Mouse (Mus musculus) neural tube, embryonic 13.5 days (tissue): ENCODE data around the gene Neurod2. TPM values are rescaled to one million over a fixed set of nuclear protein-coding genes. Genes with fewer than 3 reads are reported as not detected.

ENCODE experiments used
- ATAC-seq: fragments of 200-750 bp; cut with Nextera tagmentation; 2 replicates; pipeline ENCODE4 v1.8.0; 2017; ENCODE audit warnings: low read depth, mild to moderate bottlenecking, moderate TSS enrichment, moderate library complexity
- H3K27ac ChIP-seq: fragments of 300-500 bp; sonication (generic); replicated peaks from 2 replicates; pipeline ENCODE4 v1.5.1; 2015; ENCODE audit warnings: moderate library complexity, mild to moderate bottlenecking, inconsistent platforms
- H3K27me3 ChIP-seq: fragments of 300-500 bp; sonication (generic); 2 replicates; pipeline ENCODE4 v1.6.1; 2015; ENCODE audit warnings: mild to moderate bottlenecking, inconsistent platforms
- H3K36me3 ChIP-seq: fragments of 300-500 bp; sonication (generic); 2 replicates; pipeline ENCODE4 v1.6.1; 2015; ENCODE audit warnings: mild to moderate bottlenecking, inconsistent platforms
- H3K4me1 ChIP-seq: fragments of 300-500 bp; sonication (generic); replicated peaks from 2 replicates; pipeline ENCODE4 v1.6.1; 2015; ENCODE audit warnings: inconsistent platforms
- H3K4me2 ChIP-seq: fragments of 300-500 bp; sonication (generic); 2 replicates; pipeline ENCODE4 v1.6.1; 2015; ENCODE audit warnings: inconsistent platforms, mild to moderate bottlenecking, moderate library complexity
- H3K4me3 ChIP-seq: fragments of 300-500 bp; sonication (generic); 2 replicates; pipeline ENCODE4 v1.5.1; 2015; ENCODE audit warnings: mild to moderate bottlenecking, inconsistent platforms
- H3K9ac ChIP-seq: fragments of 300-500 bp; sonication (generic); 2 replicates; pipeline ENCODE4 v1.6.1; 2015; ENCODE audit warnings: moderate library complexity, mild to moderate bottlenecking, inconsistent platforms
- H3K9me3 ChIP-seq: fragments of 300-500 bp; sonication (generic); 2 replicates; pipeline ENCODE4 v1.6.1; 2016; ENCODE audit warnings: inconsistent platforms
- WGBS: fragments of 180-500 bp; shearing (Covaris S2); methylation state at CpG from one replicate; pipeline ENCODE4 v1.1.7; 2015; 5-methylcytosine and 5-hydroxymethylcytosine counted together
- polyA plus RNA-seq: library from polyadenylated mRNA; unstranded; fragments of >200 nt; fragmentation: Nextera tagmentation; extraction: Ambion mirVana; gene quantifications from 2 replicates; pipeline ENCODE4 v1.2.1, GENCODE M21; 2015

The Neurod2 gene
- 26.4 and 27.0 TPM in 2 replicates for polyA plus RNA-seq

GRCm38 (mm10) chr11:98329081-98329959, at the start of gene Neurod2:
Neurod2 (minus strand) TSS chr11:98329648.
- 0 out of 2 replicates have a peak, but pooled peaks have one; percentile 61 for ATAC-seq
- peak within 1 kb of the TSS; percentile 90 for H3K27ac ChIP-seq
- H3K27me3 ChIP-seq, result peaks cover 98% of the 10 kb centered on the region
- 2% methylated on average over 38 of the region's 38 CpGs for WGBS
- peak within 1 kb of the TSS; percentile 47 for H3K4me3 ChIP-seq
- no peaks in the 10 kb centered on the region for H3K9me3 ChIP-seq
- peaks cover 55% of the 10 kb centered on the region for H3K4me1 ChIP-seq
- H3K36me3 ChIP-seq, result no peaks in the 10 kb centered on the region
- peak within 1 kb of the TSS; percentile 54 for H3K4me2 ChIP-seq
- peak within 1 kb of the TSS; percentile 79 for H3K9ac ChIP-seq

DNA sequence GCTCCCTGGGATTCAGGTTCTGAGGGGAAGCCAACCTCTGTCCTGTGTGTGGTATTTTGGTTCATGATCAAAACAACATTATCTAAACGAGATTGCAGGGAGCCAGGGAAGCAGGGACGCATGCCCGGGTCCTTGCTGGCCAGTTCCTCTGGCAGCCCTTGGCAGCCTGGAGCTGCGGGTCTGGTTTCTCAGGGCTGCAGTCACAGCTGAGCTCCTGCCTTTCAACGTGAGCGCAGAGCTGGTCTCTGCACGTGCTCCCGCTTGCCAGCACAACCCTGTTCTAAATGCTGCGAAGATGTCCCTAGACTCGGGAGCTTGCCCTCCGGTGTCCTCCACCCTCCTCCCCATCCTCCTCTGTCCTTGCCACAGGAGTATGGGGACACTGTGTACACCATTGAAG, 48.3 kb upstream of the Neurod2 start:
- Histone ChIP-seq H3K4me1 (no peaks in the 10 kb centered on the region; the same call in 1 of the 2 replicates), H3K4me2 (no peak overlapping the region), H3K9ac (no peak overlapping the region), H3K9me3 (no peaks in the 10 kb centered on the region), H3K36me3 (peaks cover 67% of the 10 kb centered on the region), H3K27ac (no peak overlapping the region), H3K4me3 (no peak overlapping the region), H3K27me3 (no peaks in the 10 kb centered on the region)
- 90% methylated on average over 11 of the region's 11 CpGs for WGBS
- no peak for ATAC-seq

GRCm38 (mm10) chr11:98376756-98377155, 47.3 kb upstream of the Neurod2 start:
- Histone ChIP-seq H3K4me2 (no peak overlapping the region), H3K9ac (no peak overlapping the region), H3K4me3 (no peak overlapping the region), H3K9me3 (no peaks in the 10 kb centered on the region), H3K36me3 (peaks cover 67% of the 10 kb centered on the region), H3K27me3 (no peaks in the 10 kb centered on the region), H3K27ac (no peak overlapping the region), H3K4me1 (peaks cover 9% of the 10 kb centered on the region)
- WGBS, result 73% methylated on average over 5 of the region's 5 CpGs
- ATAC-seq, result no peak

GRCm38 (mm10) chr11:98374266-98374665, 44.8 kb upstream of the Neurod2 start:
- 64% methylated on average over 8 of the region's 8 CpGs for WGBS
- H3K4me3 ChIP-seq, result no peak overlapping the region
- H3K36me3 ChIP-seq, result peaks cover 48% of the 10 kb centered on the region
- H3K4me2 ChIP-seq, result no peak overlapping the region
- no peaks in the 10 kb centered on the region for H3K27me3 ChIP-seq
- no peak overlapping the region for H3K27ac ChIP-seq
- no peaks in the 10 kb centered on the region for H3K9me3 ChIP-seq
- H3K4me1 ChIP-seq, result peaks cover 22% of the 10 kb centered on the region
- no peak overlapping the region for H3K9ac ChIP-seq
- ATAC-seq, result no peak

GRCm38 (mm10) chr11:98373244-98373643, 43.8 kb upstream of the Neurod2 start:
- Histone ChIP-seq H3K4me3 (no peak overlapping the region), H3K4me1 (peaks cover 22% of the 10 kb centered on the region), H3K27ac (no peak overlapping the region), H3K36me3 (peaks cover 38% of the 10 kb centered on the region), H3K27me3 (no peaks in the 10 kb centered on the region), H3K9me3 (no peaks in the 10 kb centered on the region), H3K9ac (no peak overlapping the region), H3K4me2 (no peak overlapping the region)
- 90% methylated on average over 6 of the region's 6 CpGs for WGBS
- no peak for ATAC-seq

DNA sequence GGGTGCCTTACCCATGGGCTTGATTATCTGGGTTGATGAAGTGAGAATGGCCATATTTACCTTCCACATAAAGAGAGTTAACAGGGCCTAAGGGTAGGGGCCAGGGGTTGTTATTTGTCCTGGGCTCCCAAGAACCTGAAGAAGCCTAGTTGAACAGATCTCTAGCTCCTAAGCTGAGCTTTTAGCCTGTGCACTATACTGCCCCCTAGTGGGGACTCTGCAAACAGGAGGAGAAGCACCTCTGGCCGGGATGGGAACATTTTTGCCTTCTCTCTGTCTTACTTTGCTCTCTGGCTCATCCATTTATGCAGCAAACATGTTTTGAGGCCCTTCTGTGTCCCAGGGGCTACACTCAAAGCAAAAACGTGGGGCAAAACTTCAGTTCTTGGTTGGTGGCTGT, 43.0 kb upstream of the Neurod2 start:
- no peak for ATAC-seq
- Histone ChIP-seq H3K4me2 (0 out of 2 replicates have a peak overlapping the region, but pooled peaks have one; percentile 14), H3K27me3 (no peaks in the 10 kb centered on the region), H3K4me3 (no peak overlapping the region), H3K9me3 (no peaks in the 10 kb centered on the region), H3K36me3 (peaks cover 30% of the 10 kb centered on the region), H3K9ac (no peak overlapping the region), H3K4me1 (peaks cover 22% of the 10 kb centered on the region), H3K27ac (0 out of 2 replicates have a peak overlapping the region, but pooled peaks have one; percentile 52)
- 5% methylated on average over 2 of the region's 2 CpGs for WGBS

DNA sequence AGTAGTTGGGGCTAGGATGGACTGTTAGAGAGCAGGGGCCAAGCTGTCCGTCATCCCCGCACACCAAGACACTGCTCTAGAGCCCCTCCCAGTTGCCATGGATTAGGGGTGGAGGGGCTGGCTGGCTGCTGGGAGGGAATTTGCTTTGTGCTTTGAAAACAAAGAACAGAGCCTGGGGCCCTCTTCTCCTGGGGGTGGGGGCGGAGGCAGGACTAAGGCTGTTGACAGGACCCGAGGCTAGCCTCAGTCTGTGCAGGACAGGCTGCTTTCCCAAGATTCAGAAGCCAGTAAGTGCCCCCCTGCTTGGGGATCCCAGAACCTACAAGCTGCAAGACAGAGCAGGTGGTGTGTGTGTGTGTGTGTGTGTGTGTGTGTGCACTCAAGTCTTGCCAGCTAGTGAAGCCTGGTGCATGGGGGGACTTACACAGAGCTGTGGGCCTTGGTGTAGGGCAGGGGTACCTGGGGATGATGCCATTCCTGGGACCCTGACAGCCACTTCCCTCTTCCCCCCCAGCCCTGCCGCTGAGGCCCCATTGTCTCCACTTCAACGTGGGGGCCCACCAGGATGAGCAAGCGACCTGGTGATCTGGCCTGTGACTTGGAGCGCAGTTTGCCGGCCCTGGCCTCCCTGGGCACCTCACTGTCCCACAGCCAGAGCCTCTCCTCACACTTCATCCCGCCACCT, 42.2 kb upstream of the Neurod2 start:
- H3K27ac ChIP-seq, result peak overlapping the region; percentile 52
- H3K9me3 ChIP-seq, result no peaks in the 10 kb centered on the region
- H3K9ac ChIP-seq, result peak overlapping the region; percentile 8; the same call in 1 of the 2 replicates
- no peaks in the 10 kb centered on the region for H3K27me3 ChIP-seq
- H3K4me2 ChIP-seq, result 0 out of 2 replicates have a peak overlapping the region, but pooled peaks have one; percentile 14
- peaks cover 23% of the 10 kb centered on the region for H3K36me3 ChIP-seq
- no peak overlapping the region for H3K4me3 ChIP-seq
- peak; percentile 56 for ATAC-seq
- H3K4me1 ChIP-seq, result peaks cover 22% of the 10 kb centered on the region
- 34% methylated on average over 10 of the region's 10 CpGs for WGBS

DNA sequence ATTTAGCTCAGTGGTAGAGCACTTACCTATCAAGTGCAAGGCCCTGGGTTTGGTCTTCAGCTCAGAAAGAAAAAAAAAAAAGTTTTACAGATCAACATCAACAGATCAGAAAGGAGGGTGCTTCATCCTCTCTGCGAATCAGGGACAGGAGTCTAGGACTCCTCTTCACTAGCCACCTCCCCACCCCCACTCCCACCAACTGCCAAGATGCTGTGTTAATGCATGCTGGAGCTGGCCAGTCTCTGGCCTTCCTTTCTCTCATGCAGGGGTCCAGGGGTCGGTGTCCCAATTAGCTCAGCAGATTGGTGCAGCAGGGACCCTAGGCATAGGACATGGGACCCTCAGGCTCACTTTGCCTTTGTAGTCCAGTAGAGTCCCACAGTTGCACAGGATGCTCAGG, 41.1 kb upstream of the Neurod2 start:
- Histone ChIP-seq H3K4me1 (peaks cover 22% of the 10 kb centered on the region), H3K27ac (no peak overlapping the region), H3K9me3 (no peaks in the 10 kb centered on the region), H3K4me3 (no peak overlapping the region), H3K36me3 (peaks cover 12% of the 10 kb centered on the region), H3K27me3 (no peaks in the 10 kb centered on the region), H3K4me2 (no peak overlapping the region), H3K9ac (no peak overlapping the region)
- WGBS, result 87% methylated on average over 2 of the region's 2 CpGs
- ATAC-seq, result no peak

GRCm38 (mm10) chr11:98369337-98369736, 39.9 kb upstream of the Neurod2 start:
- Histone ChIP-seq H3K9ac (no peak overlapping the region), H3K4me1 (peaks cover 22% of the 10 kb centered on the region), H3K27me3 (no peaks in the 10 kb centered on the region), H3K36me3 (no peaks in the 10 kb centered on the region), H3K4me2 (no peak overlapping the region), H3K9me3 (no peaks in the 10 kb centered on the region), H3K27ac (no peak overlapping the region), H3K4me3 (no peak overlapping the region)
- WGBS, result 85% methylated on average over 6 of the region's 6 CpGs
- no peak for ATAC-seq

GRCm38 (mm10) chr11:98367863-98368186, 38.4 kb upstream of the Neurod2 start:
- no peak overlapping the region for H3K4me2 ChIP-seq
- no peaks in the 10 kb centered on the region for H3K27me3 ChIP-seq
- H3K4me1 ChIP-seq, result peaks cover 22% of the 10 kb centered on the region
- H3K9ac ChIP-seq, result no peak overlapping the region
- no peaks in the 10 kb centered on the region for H3K9me3 ChIP-seq
- 87% methylated on average over 7 of the region's 7 CpGs for WGBS
- ATAC-seq, result no peak
- no peak overlapping the region for H3K27ac ChIP-seq
- no peaks in the 10 kb centered on the region for H3K36me3 ChIP-seq
- H3K4me3 ChIP-seq, result no peak overlapping the region

DNA sequence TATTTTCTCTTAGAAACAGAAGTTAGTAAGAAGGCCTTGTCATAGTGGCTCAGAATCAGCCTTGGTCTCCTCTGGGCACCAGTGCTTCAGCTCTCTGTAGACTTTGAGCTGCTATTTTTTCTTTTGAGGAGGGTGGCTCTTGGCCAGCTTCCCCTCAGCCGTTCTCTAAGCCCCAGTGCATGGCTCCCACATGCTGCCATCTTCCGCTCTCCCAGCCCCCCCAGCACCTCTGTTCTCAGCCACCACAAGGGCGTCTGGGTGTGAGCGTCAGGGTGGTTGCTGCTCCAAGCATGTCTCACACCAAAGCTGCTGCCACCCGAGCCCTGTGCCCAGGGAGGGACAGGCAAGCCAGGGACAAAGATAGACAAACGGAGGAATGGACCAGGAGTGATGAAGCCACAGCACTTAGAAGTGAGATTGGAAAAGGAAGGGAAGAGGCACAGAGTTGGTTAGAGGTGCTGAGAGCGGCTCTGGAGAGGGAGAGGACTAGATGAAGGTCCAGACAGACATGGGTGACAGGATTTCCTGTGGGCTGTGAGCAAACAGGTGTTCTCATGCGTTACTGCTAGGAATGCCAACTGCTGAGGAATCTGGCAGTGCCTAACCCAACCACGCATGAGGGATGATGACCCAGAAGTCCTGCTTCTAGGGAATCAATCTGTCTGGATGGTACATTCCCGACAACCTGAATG, 37.9 kb upstream of the Neurod2 start:
- H3K9me3 ChIP-seq, result no peaks in the 10 kb centered on the region
- H3K4me3 ChIP-seq, result no peak overlapping the region
- no peaks in the 10 kb centered on the region for H3K36me3 ChIP-seq
- H3K4me1 ChIP-seq, result peaks cover 22% of the 10 kb centered on the region
- no peak overlapping the region for H3K4me2 ChIP-seq
- WGBS, result 84% methylated on average over 10 of the region's 10 CpGs
- no peak overlapping the region for H3K27ac ChIP-seq
- H3K9ac ChIP-seq, result no peak overlapping the region
- ATAC-seq, result no peak
- H3K27me3 ChIP-seq, result no peaks in the 10 kb centered on the region

- H3K27me3 ChIP-seq, result no peaks in the 10 kb centered on the region
- peaks cover 22% of the 10 kb centered on the region for H3K4me1 ChIP-seq
- H3K36me3 ChIP-seq, result no peaks in the 10 kb centered on the region
Measured at GRCm38 (mm10) chr11:98366290-98366689, 36.8 kb upstream of the Neurod2 start.

More at GRCm38 (mm10) chr11:98366290-98366689, 36.8 kb upstream of the Neurod2 start:
- Histone ChIP-seq H3K4me3 (no peak overlapping the region), H3K9me3 (no peaks in the 10 kb centered on the region), H3K4me2 (no peak overlapping the region), H3K27ac (no peak overlapping the region), H3K9ac (no peak overlapping the region)
- no peak for ATAC-seq
- 82% methylated on average over 10 of the region's 10 CpGs for WGBS
